Mouse (Mus musculus) embryo, embryonic 10.5 days (tissue): ENCODE measurements around the gene Gm13078.

Experiments used
- DNase-seq: peaks from one replicate; pipeline ENCODE4 v3.0.0-alpha.2; 2015; ENCODE audit warnings: low spot score

Gene Gm13078

GRCm38 (mm10) chr4:143719155-143719554 lies at the start of gene Gm13078:
Gene Gm13078 (plus strand): TSS chr4:143719455.
- DNase-seq: no peak

GRCm38 (mm10) chr4:143702611-143703010 lies 16.6 kb upstream of the Gm13078 start, which contains the start of gene Gm13089:
Gene Gm13089 (minus strand): TSS chr4:143702711.
- DNase-seq: no peak
